ENCODE assay signal across 8 mouse cellular contexts in the genomic region with DNA sequence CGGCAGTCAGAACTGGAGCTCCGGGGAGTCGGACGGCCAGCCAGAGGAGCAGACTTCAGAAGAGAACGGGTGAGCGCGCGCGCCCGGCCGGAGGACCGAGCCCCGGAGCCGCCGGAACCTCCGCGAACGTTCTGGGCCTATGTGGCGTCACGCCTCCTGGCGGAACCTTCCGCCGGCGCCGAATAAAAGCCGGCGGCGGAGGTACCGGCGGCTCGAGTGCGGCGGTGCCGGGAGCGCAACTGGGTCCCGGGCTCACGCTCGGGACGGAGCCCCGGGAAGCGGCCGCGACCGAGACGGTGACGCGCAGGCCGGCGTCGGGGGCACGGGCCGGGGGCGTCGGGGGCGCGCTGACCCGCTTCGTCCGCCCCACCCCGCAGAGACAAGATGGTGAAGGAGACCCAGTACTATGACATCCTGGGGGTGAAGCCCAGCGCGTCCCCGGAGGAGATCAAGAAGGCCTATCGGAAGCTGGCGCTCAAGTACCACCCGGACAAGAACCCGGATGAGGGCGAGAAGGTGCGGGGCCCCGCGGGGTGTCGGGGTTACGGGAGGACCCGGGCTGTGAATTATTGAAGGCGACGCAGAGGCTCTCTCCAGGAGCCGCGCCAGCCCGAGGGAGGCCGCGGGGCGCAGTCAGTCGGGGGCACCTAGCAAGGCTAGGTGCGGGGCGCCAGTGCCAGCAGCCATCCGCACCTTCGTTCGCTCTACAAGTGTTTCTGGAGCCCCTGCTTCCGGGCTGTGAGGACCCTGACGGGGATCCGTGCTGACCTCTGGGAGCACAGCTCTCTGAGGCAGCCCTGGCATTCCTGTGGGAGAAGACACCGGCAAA. TPM values are rescaled to one million over a fixed set of nuclear protein-coding genes. Genes with fewer than 3 reads are reported as not detected.
A peak's percentile ranks its signal among the peaks of the same experiment; 100 is the strongest.
DNase-seq lines count a peak whose midpoint lies in the region; ATAC-seq lines count a peak whose summit lies in the region.

No protein-coding gene starts in this region.

- H3K4me1 ChIP-seq in lung, embryonic 15.5 days = peaks cover 22% of the 10 kb centered on the region; the same call in 1 of the 2 replicates

- H3K4me2 ChIP-seq in lung, embryonic 15.5 days = peak overlapping the region; percentile 97

- no peak overlapping the region for H3K27ac ChIP-seq in lung, embryonic 15.5 days

- H3K9me3 ChIP-seq in lung, embryonic 15.5 days = no peaks in the 10 kb centered on the region

- H3K4me3 ChIP-seq in lung, embryonic 15.5 days = peak overlapping the region; percentile 77

- WGBS in lung, embryonic 15.5 days = under 1% methylated on average over 87 of the region's 92 CpGs

- peak; percentile 90 for DNase-seq in Muller cell, postnatal 12 days (ENCODE audit: inconsistent ontology term)
- DNase-seq in cerebellum, adult 9-10 months = peak; percentile 76
- peak; percentile 73 for DNase-seq in layer of hippocampus, adult 9-11 months
- peak; percentile 59 for DNase-seq in ovary, postnatal 10 days (ENCODE audit: low spot score)
- DNase-seq in thymus, postnatal 0 days (ENCODE audit: low spot score) = peak; percentile 43

- peak overlapping the region; percentile 54 for H3K9ac ChIP-seq in lung, embryonic 15.5 days

- no peaks in the 10 kb centered on the region for H3K36me3 ChIP-seq in lung, embryonic 15.5 days

- peaks cover 21% of the 10 kb centered on the region for H3K27me3 ChIP-seq in lung, embryonic 15.5 days

- peak; percentile 77 for ATAC-seq in frontal cortex, adult (ENCODE audit: low TSS enrichment)
- peak; percentile 51 to 62 for ATAC-seq in hematopoietic stem cell, adult 5-6 weeks (replicated peaks in 1 of 2; ENCODE audit: insufficient read depth in 1 of 2, low FRiP score in 2 of 2, low TSS enrichment in 1 of 2, low read depth in 1 of 2, poor library complexity in 2 of 2, severe bottlenecking in 2 of 2)
- peak; percentile 73 for ATAC-seq in lung, embryonic 15.5 days (ENCODE audit: borderline replicate concordance, extremely low read depth, low FRiP score, low TSS enrichment)

RNA-seq across cellular contexts. Expression of gene Dnaja4, which starts 0.9 kb away (rescaled TPM):
- total RNA-seq in hematopoietic stem cell, adult 5-6 weeks (2017) = 4.5 and 7.7 TPM in 2 replicates
- polyA plus RNA-seq in lung, embryonic 15.5 days (2015; fragmentation: Nextera tagmentation; extraction: Ambion mirVana) = 6.6 and 7.5 TPM in 2 replicates
- polyA plus RNA-seq in thymus, postnatal 0 days (2015; fragmentation: Nextera tagmentation; extraction: Ambion mirVana) = 2.9 and 3.1 TPM in 2 replicates

RNA-seq across cellular contexts. Expression of gene Wdr61, which starts 34.8 kb away (rescaled TPM):
- total RNA-seq in hematopoietic stem cell, adult 5-6 weeks (2017) = 68.3 and 98.6 TPM in 2 replicates
- 148 and 149 TPM in 2 replicates for polyA plus RNA-seq in lung, embryonic 15.5 days (2015; fragmentation: Nextera tagmentation; extraction: Ambion mirVana)
- polyA plus RNA-seq in thymus, postnatal 0 days (2015; fragmentation: Nextera tagmentation; extraction: Ambion mirVana) = 154 and 174 TPM in 2 replicates

RNA-seq across cellular contexts. Expression of gene Acsbg1, which starts 37.9 kb away (rescaled TPM):
- not detected in 2 replicates for total RNA-seq in hematopoietic stem cell, adult 5-6 weeks (2017)
- 0.21 and 0.39 TPM in 2 replicates for polyA plus RNA-seq in lung, embryonic 15.5 days (2015; fragmentation: Nextera tagmentation; extraction: Ambion mirVana)
- 1.6 and 1.7 TPM in 2 replicates for polyA plus RNA-seq in thymus, postnatal 0 days (2015; fragmentation: Nextera tagmentation; extraction: Ambion mirVana)
